Mouse (Mus musculus) hindbrain, embryonic 16.5 days (tissue): ENCODE measurements at regions not wholly inside any gene's neighbourhood (a gene's known extent, or its start where the extent isn't known, plus 50 kb on each side); places are given as distances from the start of the nearest gene placed in this dataset.

ENCODE experiments used
- ATAC-seq: fragments of 200-750 bp; cut with Nextera tagmentation; 2 replicates; pipeline ENCODE4 v1.8.0; 2017; ENCODE audit warnings: moderate TSS enrichment, moderate library complexity
- H3K27ac ChIP-seq: fragments of 300-500 bp; sonication (generic); 2 replicates; pipeline ENCODE4 v1.5.1; 2014; ENCODE audit warnings: low read depth, mild to moderate bottlenecking, control low read depth, low read length, moderate library complexity
- H3K27me3 ChIP-seq: fragments of 300-500 bp; sonication (generic); replicated peaks from 2 replicates; pipeline ENCODE4 v1.6.1; 2014; ENCODE audit warnings: low read length; ENCODE audit not compliant: control insufficient read depth, insufficient read depth
- H3K36me3 ChIP-seq: fragments of 300-500 bp; sonication (generic); 2 replicates; pipeline ENCODE4 v1.6.1; 2014; ENCODE audit warnings: mild to moderate bottlenecking, low read length, moderate library complexity, mixed read lengths; ENCODE audit not compliant: control insufficient read depth, insufficient read depth
- H3K4me1 ChIP-seq: fragments of 300-500 bp; sonication (generic); 2 replicates; pipeline ENCODE4 v1.6.1; 2014; ENCODE audit warnings: low read depth, low read length; ENCODE audit not compliant: control insufficient read depth, insufficient read depth
- H3K4me2 ChIP-seq: fragments of 300-500 bp; sonication (generic); 2 replicates; pipeline ENCODE4 v1.6.1; 2014; ENCODE audit warnings: mild to moderate bottlenecking, low read length, control low read depth, moderate library complexity
- H3K4me3 ChIP-seq: fragments of 300-500 bp; sonication (generic); 2 replicates; pipeline ENCODE4 v1.5.1; 2014; ENCODE audit warnings: mild to moderate bottlenecking, low read length, control low read depth, moderate library complexity
- H3K9ac ChIP-seq: fragments of 300-500 bp; sonication (generic); 2 replicates; pipeline ENCODE4 v1.6.1; 2014; ENCODE audit warnings: low read depth, mild to moderate bottlenecking, control low read depth, low read length, moderate library complexity
- H3K9me3 ChIP-seq: fragments of 300-500 bp; sonication (generic); 2 replicates; pipeline ENCODE4 v1.6.1; 2014; ENCODE audit warnings: mild to moderate bottlenecking, low read length, moderate library complexity; ENCODE audit not compliant: control insufficient read depth
- WGBS: fragments of 180-500 bp; shearing (Covaris S2); extraction: QIAGEN DNeasy Blood & Tissue Kit; methylation state at CpG from one replicate; pipeline ENCODE4 v1.1.7; 2014; 5-methylcytosine and 5-hydroxymethylcytosine counted together

DNA sequence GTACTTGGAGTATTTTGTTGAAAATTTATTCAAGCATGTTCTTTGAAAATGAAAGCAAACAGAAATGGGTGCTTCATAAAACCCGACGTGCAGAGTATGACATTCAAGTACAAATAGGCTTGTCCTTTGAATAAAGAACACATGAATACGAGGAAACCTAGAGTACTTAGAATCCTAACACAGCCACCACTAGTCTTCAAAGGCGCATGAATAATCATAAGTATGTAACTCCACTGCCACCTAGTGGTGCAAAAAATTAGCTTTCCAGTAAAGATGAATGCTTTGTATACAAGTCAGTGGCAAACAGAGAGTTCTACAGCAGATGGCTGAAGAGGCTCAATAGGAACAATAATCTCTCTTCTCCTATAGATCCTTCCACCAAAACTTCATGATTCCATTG, 1449.8 kb upstream of the Tenm3 start:
- H3K27me3 ChIP-seq = no peaks in the 10 kb centered on the region
- H3K4me3 ChIP-seq = no peak overlapping the region
- WGBS = 4% methylated on average over 4 of the region's 4 CpGs
- no peak overlapping the region for H3K9ac ChIP-seq
- peak; percentile 86 for ATAC-seq
- no peaks in the 10 kb centered on the region for H3K36me3 ChIP-seq
- no peak overlapping the region for H3K4me2 ChIP-seq
- H3K4me1 ChIP-seq = peaks cover 3% of the 10 kb centered on the region; the same call in 1 of the 2 replicates
- H3K27ac ChIP-seq = no peak overlapping the region
- no peaks in the 10 kb centered on the region for H3K9me3 ChIP-seq

DNA sequence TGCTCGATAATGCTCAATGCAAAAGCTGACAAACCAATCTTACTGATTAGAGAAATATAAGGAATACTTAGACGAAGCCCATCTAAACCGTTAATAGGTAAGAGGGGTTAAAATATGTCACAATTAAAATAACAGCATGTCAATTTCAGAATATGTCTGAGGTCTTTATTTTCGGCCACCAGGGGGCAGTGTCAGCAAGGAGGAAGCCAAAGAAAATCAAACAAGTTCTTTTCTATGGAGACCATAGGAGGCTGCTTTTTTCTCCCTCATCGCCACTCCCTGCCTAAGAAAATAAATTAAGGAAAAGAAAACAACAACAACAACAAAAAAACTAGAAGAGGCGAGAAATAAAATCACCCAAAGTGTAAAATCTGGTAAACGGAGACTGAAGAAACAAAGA, 1448.4 kb upstream of the Tenm3 start:
- H3K27me3 ChIP-seq = no peaks in the 10 kb centered on the region
- ATAC-seq = no peak
- WGBS = 34% methylated on average over 7 of the region's 7 CpGs
- no peak overlapping the region for H3K27ac ChIP-seq
- H3K4me1 ChIP-seq = peaks cover 3% of the 10 kb centered on the region; the same call in 1 of the 2 replicates
- H3K9me3 ChIP-seq = no peaks in the 10 kb centered on the region
- H3K9ac ChIP-seq = no peak overlapping the region
- no peaks in the 10 kb centered on the region for H3K36me3 ChIP-seq
- peak overlapping the region; percentile 28 for H3K4me2 ChIP-seq
- no peak overlapping the region for H3K4me3 ChIP-seq

DNA sequence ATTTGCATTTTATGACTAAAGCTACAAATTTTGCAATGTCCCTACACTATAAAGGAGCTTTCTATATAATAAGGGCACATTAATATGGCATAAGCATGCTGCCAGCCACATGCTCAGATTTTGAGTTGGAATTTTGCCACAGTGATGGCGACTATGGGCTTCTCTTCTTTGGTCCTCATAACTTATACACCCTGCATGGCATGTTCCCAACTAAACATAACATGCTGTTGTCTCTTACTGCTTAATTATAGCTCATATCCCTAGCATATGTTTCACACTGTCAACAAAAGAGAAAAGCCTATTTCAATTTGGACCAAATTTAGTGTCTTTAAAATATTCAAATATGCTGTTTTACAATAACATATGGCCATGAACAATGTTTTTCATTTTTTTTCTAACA, 1432.6 kb upstream of the Tenm3 start:
- 67% methylated on average over 1 of the region's 1 CpGs for WGBS
- Histone ChIP-seq H3K36me3 (no peaks in the 10 kb centered on the region), H3K9me3 (no peaks in the 10 kb centered on the region), H3K9ac (no peak overlapping the region), H3K4me2 (no peak overlapping the region), H3K27ac (no peak overlapping the region), H3K4me1 (no peaks in the 10 kb centered on the region), H3K27me3 (no peaks in the 10 kb centered on the region), H3K4me3 (no peak overlapping the region)
- no peak for ATAC-seq

DNA sequence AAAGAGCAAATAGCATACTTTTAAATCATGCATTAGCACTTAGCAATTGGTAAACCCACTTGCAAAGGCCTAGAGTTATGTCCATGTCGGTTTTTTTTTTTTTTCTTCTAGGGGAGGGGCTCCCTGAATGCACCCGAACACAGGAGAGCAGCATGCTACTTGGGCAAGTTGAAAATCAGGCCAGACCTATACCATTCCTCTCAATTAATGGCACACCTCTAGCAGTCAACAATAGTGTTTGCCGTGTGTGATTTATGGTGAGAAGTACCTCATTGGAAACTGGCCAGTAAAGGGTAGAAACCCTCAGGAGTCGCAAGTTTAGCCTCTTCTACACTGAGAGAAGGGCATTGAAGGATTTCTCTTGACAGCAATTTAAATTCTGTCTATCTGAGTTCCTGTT, 1421.0 kb upstream of the Tenm3 start:
- Histone ChIP-seq H3K9ac (no peak overlapping the region), H3K27ac (no peak overlapping the region), H3K9me3 (no peaks in the 10 kb centered on the region), H3K4me1 (no peaks in the 10 kb centered on the region), H3K4me2 (no peak overlapping the region), H3K4me3 (no peak overlapping the region), H3K27me3 (no peaks in the 10 kb centered on the region), H3K36me3 (no peaks in the 10 kb centered on the region)
- no peak for ATAC-seq
- WGBS = 61% methylated on average over 4 of the region's 4 CpGs
